Mouse (Mus musculus) heart, postnatal 14 days (tissue): ENCODE measurements around the gene Taf6. TPM values are rescaled to one million over a fixed set of nuclear protein-coding genes. Genes with fewer than 3 reads are reported as not detected.

Experiments used
- DNase-seq, 2 experiments: peaks; one replicate each; pipeline ENCODE4 v3.0.0; 2021 to 2022
- intact Hi-C: fragments of 180-260 bp; cut with DNase I; formaldehyde crosslinking; loops from one replicate; pipeline ENCODE4 v1.15.1; 2025
- total RNA-seq, 2 experiments: library from RNA; stranded (reverse); gene quantifications; 2 replicates each; pipeline ENCODE4 v1.2.3; 2021

The Taf6 gene
- total RNA-seq, 2 experiments from 2014 or later, result 25.3 to 28.4 TPM

GRCm38 (mm10) chr5:138187661-138188306 is 533 bp upstream of the Taf6 start:
- intact Hi-C loops, result loop anchor here (5.0 kb wide), 1 partner anchor 1065 kb away; the partner anchor contains the start of gene Get4
- peak; percentile 54 to 70 for DNase-seq

GRCm38 (mm10) chr5:138173217-138173616 is 14.0 kb downstream of the Taf6 start:
- DNase-seq, result no peak
- intact Hi-C loops, result no loop called here

GRCm38 (mm10) chr5:138171695-138172491 is 15.4 kb downstream of the Taf6 start, which contains the start of the genes Ap4m1 and Mcm7:
Gene Ap4m1 (plus strand): TSS chr5:138172002.
Gene Mcm7 (minus strand): TSS chr5:138172422.
- peak; percentile 97 to 98 for DNase-seq
- intact Hi-C loops, result no loop called here

GRCm38 (mm10) chr5:138170936-138171561 is 16.2 kb downstream of the Taf6 start:
- intact Hi-C loops, result no loop called here
- DNase-seq, result peak; percentile 97 to 98

GRCm38 (mm10) chr5:138165594-138165993 is 21.7 kb downstream of the Taf6 start:
- intact Hi-C loops, result no loop called here
- DNase-seq, result no peak

GRCm38 (mm10) chr5:138163610-138164009 is 23.6 kb downstream of the Taf6 start:
- no peak for DNase-seq
- intact Hi-C loops, result no loop called here

- no peak for DNase-seq
- intact Hi-C loops, result no loop called here
Measured at GRCm38 (mm10) chr5:138163046-138163445, 24.2 kb downstream of the Taf6 start.

- intact Hi-C loops, result no loop called here
- DNase-seq, result peak; percentile 93 to 97
Measured at GRCm38 (mm10) chr5:138160842-138161665, 26.2 kb downstream of the Taf6 start, which contains the start of gene Cops6. Gene Cops6 (plus strand): TSS chr5:138161071.

GRCm38 (mm10) chr5:138160224-138160762 is 27.0 kb downstream of the Taf6 start:
- intact Hi-C loops, result no loop called here
- DNase-seq, result no peak

- intact Hi-C loops, result loop anchor here (5.0 to 10.0 kb wide), 2 partner anchors 268 to 371 kb away; partner anchors contain the start of genes Mepce and Zcwpw1
- peak; percentile 83 to 87 for DNase-seq
Measured at GRCm38 (mm10) chr5:138155443-138155976, 31.7 kb downstream of the Taf6 start, which contains the start of gene Zfp113. Gene Zfp113 (minus strand): TSS chr5:138155744.

GRCm38 (mm10) chr5:138154390-138154789 is 32.9 kb downstream of the Taf6 start:
- no peak for DNase-seq
- intact Hi-C loops, result loop anchor here (10.0 kb wide), 1 partner anchor 370 kb away; the partner anchor contains the start of genes Mepce and Zcwpw1

- intact Hi-C loops, result loop anchor here (2.0 to 10.0 kb wide), 2 partner anchors 252 to 344 kb away; no protein-coding TSS in a partner anchor
- no peak for DNase-seq
Measured at GRCm38 (mm10) chr5:138138585-138138984, 48.7 kb downstream of the Taf6 start.

- intact Hi-C loops, result loop anchor here (2.0 to 10.0 kb wide), 2 partner anchors 251 to 343 kb away; no protein-coding TSS in a partner anchor
- DNase-seq, result peak; percentile 4 to 51
Measured at GRCm38 (mm10) chr5:138137935-138138549, 49.2 kb downstream of the Taf6 start.

- intact Hi-C loops, result loop anchor here (10.0 kb wide), 1 partner anchor 342 kb away; no protein-coding TSS in a partner anchor
- DNase-seq, result no peak
Measured at GRCm38 (mm10) chr5:138137257-138137656, 50.0 kb downstream of the Taf6 start.

- no peak for DNase-seq
- intact Hi-C loops, result loop anchor here (10.0 kb wide), 1 partner anchor 338 kb away; no protein-coding TSS in a partner anchor
Measured at GRCm38 (mm10) chr5:138132425-138133064, 54.7 kb downstream of the Taf6 start.
